Mouse (Mus musculus): Measurements from ENCODE around the gene Ankzf1.

The Ankzf1 gene

DNA sequence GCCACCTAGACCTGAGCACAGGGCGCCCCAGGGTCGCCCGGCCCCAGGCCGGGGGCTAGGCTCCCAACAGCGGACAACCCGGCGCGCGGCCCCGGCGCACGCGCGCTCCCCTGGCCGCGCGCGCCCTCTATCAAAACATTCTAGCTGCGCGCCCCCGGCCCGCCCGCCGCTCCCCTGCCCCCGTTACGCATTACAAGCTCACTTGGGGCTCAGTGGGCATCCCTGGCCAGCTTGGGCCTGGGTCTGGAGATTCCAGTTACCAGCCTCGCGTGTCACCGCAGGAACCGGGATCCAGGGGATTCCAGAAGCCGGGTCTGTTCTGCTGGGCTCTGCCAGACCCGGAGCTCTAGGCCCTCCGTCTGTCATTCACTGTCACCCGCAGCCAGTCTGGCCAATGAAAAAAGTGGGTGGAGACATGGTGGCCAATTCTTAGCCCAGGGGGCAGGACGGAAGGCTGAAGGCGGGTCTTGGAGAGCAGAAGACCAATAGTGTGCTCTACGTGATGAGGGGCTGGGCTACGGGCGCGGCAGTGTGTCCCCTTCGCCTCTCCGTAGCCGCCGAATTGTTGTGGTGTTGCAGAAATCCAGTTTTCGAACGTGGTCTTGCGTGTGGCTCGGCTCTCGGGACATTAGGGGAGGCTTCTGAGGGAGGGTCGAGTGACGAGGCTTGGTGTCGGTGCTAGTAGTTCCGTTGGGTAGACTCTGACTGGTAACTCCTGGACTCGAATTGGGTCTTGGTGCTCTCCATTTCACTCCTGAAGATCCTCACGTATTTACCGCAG, at the start of gene Ankzf1, which contains the start of gene Atg9a:
TSS of gene Ankzf1 (plus strand) at position 530 of the 781 bp plus-strand sequence.
TSS of gene Atg9a (minus strand) at position 575 of the 781 bp plus-strand sequence.
- DNase-seq (ENCODE audit: low spot score): peak; percentile 70

DNA sequence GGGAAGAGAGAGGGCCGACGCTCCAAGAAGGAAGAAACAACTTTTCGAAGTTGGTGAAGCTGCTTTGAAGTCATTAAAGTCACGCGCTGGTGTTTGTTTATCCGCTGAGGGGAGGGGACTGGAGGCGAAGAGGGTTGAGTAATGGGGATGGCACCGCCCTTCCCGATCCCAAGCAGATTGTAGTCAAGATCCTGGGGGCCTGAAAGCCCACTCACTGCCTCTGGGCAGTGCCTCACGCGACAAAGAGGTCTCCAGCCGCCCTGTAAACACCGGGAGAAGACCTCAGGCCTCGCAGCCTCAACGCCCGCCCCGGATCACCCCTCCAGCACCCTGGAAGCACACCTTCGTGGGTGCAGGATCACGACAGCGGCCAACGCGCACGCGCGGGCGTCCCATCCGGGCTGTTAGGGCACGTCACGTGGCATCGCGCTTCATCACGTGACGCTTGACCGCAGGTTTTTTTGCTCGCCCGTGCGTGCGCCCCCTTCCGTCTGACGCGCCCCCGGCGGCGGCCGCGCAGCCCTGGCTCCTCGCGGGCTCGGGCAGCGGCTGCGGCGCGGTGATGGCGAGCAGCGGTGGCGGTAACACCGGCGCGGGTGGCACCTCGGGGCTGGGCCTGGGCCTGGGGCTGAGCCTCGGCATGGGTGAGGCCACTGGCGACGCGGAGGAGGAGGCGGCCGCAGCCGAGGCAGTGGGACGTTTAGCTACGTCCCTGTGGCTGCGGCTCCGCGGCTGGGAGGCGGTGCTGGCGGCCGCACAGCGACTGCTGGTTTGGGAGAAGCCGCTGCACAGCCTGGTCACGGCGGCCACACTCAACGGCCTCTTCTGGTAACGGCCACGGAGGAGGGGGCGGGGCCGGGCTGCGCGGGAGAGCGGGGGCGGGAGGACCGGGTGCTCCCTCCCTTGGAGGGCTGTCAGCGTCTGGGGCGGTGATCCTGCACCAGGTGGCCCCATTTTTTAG, 49.4 kb upstream of the Ankzf1 start, which contains the start of the genes Cnppd1 and Retreg2:
TSS of gene Cnppd1 (minus strand) at position 411 of the 961 bp plus-strand sequence.
TSS of gene Retreg2 (plus strand) at position 478 of the 961 bp plus-strand sequence.
- DNase-seq (ENCODE audit: low spot score): peak; percentile 96

DNA sequence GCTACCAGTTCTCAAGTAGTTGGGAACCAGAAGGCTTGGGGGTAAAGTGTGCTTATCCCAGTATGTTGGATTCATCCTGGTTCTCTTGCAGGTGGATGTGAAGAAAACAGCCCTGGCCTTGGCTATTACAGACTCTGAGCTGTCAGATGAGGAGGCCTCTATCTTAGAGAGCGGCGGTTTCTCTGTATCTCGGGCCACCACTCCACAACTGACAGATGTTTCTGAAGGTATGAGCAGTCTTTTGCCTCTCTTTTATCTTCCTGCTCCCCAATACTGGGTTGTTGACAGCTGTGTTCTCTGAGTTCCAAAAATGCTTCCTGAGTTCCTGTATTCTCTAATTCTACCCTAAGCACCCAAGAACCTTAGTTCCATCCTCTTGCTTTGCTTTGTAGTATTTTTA, 46.4 kb upstream of the Ankzf1 start:
- DNase-seq (ENCODE audit: low spot score): no peak

DNA sequence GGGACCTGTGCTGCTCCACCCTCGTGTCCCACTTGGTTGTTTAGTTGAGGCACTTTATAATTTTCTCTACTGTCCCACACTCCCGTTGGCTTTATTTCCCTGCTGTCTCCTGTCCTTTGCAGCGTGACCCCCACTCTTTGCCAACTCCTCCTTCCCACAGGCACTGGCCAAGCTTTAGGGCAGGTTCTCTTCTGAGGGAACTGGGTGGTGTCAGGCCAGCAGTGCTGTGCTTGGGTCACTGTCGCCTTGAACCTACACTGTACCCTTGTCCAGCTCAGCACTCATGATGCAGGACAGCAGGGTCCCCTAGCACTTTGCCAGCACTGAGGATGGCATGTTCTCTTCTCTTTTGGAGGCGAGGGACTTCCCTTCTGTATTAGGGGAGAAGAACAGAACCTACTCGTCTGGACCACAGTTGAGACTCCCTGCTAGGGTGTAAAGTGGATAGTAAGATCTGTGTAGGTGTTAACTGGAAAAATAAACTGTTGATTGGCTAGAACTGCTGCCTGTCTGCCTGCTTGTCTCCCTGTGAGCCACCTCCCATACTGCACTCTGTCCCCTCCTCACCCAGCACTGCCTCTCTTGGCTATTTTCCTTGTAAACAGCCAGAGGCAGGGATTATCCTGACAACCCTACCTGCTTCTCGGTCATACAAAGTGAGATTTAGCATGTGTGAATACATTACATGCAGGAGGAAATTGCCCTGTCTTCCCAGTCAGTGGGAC, 44.4 kb upstream of the Ankzf1 start:
- no peak for DNase-seq (ENCODE audit: low spot score)

DNA sequence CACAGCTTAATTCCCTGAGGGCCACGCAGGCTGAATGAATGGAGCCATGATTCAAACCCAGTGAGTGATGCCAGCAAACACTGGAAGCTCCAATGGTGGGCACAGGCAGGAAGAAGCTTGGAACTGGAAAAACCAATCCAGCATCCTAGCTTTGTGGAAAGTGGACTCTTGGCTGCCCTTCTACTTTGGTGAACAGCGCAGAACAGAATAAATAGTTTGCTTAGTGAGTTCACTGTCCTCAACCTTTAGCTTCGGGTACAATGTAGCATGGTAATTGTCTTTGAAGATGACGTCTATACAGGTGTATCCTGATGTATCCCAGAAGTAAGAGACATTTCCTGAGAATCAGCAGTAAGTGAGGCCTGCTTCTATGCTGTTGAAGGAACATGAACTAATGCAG, 43.2 kb upstream of the Ankzf1 start:
- no peak for DNase-seq (ENCODE audit: low spot score)

DNA sequence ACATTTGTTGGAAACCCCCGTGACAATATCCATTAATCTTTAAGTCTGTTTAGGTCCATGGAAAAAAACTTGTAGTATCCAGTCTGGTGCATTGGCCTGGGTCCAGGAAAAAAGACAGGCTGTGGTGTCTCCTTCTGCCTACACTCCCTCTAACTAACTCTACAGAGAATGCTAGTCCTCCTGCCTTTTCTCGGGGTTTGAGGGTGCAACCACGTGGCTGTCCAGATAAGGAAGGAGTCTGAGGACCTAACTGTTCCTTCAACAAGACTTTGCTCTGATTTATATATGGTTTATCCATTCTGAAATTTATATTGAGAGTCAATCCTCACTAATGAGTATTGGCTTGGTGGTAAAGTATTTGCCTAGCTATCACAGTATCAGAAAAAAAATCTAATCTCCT, 36.1 kb upstream of the Ankzf1 start:
- no peak for DNase-seq (ENCODE audit: low spot score)

DNA sequence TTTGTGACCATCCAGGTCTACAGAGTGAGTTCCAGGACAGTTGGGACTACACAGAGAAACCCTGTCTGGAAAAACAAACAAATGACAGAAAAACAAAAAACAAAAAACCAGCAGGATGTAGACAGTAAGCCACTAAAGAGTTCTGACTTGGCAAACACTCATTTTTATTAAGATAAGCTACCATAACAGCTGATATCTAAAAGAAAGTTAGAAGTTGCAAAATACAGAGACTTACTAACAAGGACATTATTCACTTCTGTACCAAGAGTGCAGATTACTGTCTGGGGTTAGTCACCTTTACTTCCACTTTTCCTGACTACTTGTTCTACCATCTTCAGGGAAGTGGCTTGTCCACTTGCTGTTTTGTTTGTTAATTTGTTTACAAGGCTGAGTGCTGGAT, 33.0 kb upstream of the Ankzf1 start:
- DNase-seq (ENCODE audit: low spot score): no peak

DNA sequence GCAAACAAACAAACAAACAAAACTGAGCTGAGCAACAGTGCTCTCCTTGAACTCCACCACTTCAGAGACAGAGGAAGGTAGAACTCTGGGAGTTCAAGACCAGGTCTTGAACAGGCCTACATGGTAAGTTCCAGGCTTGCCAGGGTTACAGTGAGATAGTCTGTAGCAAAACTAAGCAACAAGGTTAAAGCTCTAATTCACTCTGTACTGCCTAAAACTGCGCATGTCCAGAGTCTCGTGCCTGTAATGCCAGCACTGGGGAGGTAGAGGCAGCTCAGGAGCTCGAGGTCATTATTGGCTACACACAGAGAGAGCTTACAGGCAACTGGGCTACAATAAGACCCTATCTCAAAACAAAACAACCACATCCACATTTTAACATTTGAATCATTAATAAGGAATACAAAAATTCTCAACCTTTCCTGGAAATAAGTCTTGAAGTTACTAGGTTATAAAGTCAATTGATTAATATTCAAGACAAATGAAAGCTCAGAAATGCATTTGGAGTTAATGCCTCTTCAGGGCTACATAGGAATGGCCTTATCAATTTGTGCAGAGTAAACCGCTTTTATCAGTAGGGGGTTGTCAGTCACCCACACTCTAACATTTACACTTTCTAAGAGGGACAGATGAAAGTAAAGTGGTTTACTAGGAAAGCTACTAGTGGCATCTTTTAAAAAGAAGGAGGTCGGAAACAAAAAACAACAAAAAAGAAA, 32.3 kb upstream of the Ankzf1 start:
- no peak for DNase-seq (ENCODE audit: low spot score)

DNA sequence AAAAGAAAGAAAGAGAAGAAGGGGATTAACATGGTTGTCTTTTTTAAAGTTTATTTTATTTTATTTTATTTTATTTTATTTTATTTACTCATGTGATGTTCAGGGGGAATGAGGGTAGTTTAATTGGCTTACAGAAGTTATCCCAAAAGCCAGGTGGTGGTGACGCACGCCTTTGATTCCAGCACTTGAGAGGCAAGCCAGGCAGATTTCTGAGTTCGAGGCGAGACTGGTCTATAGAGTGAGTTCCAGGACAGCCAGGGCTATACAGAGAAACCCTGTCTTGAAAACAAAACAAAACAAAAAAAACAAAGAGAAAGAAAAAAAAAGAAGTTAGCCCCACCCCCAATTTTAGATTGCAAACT, 31.7 kb upstream of the Ankzf1 start:
- DNase-seq (ENCODE audit: low spot score): no peak

DNA sequence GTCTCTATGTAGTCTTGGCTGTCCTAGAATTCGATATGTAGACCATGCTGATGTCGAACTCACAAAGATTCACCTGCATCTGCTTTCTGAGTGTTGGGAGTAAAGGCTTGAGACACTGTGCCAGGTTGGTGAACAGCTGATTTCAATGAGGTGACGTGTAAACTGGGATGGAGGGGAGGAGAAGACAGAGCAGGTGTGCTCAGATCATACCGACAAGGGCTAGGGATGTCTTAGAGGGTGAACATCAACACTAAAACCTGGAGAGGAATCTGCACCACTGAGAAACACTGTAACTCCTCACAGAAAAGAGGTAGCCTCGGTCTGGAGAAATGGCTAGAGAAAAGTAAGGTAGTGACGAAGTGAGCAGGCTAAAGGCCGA, 23.9 kb upstream of the Ankzf1 start:
- no peak for DNase-seq (ENCODE audit: low spot score)

DNA sequence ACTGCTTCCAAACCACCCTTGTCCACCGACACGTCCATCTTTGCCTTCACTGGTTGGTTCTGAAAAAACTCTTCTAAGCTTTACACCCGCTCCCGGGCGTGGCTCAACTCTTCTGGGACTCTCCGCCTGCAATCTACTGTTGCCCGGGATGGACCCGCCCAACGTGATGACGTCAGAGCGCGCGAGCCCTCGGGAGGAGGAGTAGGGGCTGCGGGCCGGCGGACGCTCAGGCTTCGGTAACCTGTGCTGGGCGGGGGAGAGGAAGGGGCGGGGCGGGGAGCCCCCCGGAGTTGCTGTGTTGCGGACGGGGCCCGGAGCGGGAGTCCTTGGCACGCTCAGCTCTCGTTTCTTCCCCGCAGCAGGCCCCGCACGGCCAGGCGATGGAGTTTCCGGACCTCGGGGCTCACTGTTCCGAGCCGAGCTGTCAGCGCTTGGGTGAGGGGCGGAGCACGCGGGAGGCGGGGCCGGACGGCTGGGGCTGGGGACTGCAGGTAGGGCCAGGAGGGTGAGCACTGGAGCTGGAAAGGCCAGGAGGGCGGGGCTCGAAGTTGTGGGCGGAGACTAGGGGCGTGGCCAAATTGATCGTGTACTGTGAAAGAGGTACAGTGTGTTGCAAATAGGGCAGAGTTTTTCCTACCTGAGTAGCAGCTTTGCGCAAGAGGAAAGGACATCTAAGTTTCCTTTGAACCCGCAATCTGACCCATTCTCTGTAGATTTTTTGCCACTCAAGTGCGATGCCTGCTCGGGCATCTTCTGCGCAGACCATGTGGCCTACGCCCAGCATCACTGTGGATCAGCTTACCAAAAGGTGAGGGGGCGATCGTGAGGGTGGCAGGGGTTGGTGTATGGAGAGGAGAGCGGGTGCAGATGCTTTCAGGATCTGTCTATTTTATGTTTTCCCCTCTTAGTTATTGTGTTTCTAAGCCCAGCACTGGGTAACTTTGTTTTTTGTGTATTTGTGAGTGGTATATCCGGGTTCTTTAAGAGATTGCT, 23.2 kb upstream of the Ankzf1 start, which contains the start of gene Zfand2b:
TSS of gene Zfand2b (plus strand) at position 175 of the 993 bp plus-strand sequence.
- DNase-seq (ENCODE audit: low spot score): peak; percentile 86

DNA sequence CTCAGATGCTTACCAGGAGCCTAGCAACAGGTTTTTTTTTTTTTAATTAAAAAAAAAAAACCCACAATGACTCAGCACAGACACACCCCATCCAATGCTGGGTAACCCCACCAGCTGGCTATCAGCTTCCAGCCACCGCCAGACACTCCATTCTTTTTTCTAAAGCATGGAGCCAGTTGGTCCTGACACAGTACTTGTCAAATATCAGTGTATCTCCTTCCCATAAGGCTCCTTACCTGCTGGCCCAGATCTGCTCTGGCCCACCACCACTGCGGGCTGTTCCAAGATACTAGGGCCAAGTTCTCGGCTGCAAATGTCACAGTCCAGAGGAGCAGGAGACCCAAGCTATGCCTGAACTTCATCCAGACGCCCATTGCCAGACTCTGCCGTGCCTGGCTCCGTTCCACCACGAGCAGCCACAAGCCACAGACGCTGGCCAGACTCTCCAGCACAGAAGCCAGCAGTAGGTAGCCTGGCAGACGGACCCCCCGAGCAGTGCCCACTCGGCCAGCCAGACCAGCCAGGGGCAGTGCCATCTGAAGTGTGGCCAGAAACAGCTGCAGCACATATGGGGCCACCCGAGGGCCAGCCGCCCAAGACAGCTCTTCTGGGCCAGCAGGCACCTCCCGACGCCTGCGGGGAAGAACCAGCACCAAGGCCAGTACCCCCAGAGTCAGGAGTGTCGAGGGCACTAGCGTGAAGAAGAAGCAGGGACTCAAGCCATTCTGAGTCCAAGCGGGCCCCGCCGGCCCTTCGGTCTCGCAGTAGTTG, 12.4 kb upstream of the Ankzf1 start:
- DNase-seq (ENCODE audit: low spot score): no peak

DNA sequence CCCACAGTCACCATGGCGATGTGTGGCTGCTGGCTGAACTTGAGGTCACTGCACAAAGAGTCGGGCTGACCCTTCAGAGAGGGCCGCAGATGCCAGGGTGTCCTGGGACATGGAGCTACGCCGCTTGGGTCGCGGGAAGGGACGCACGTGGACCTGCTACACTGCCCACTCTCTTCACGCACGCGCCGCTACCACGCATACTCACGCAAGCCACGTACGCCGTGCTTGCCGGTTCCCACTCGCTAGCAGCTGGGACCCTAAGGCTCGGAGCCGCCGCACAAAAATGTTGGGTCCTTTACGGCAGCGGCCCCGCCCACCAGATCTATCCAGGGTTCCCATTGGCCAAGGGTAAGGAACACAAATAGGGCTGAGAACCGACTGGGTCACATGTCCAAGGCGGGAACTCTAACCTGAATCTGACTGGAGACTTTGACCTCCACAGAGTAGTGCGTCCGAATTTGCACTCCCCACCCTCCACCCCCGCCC, 11.8 kb upstream of the Ankzf1 start, which contains the start of gene Abcb6:
TSS of gene Abcb6 (minus strand) at position 288 of the 486 bp plus-strand sequence.
- DNase-seq (ENCODE audit: low spot score): peak; percentile 55

DNA sequence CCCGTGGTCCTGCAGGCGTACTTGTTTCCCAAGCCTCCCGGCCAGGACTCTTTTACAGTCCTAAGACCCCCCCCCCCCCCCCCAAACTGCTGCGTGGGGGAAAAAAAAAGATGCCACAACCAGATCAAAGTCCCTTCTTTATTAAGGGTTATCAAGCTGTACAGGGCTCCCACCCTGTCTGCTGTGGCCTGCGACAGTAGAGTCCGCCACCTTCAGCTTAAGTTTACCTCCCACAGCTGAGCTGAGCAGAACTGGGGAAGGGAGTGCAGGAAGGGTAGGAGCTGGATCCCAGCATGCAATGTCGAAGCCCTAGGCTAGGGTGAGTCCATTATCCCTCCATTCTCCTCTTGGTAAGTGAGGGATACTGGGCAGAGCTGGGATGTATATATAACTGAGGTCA, 11.2 kb upstream of the Ankzf1 start:
- no peak for DNase-seq (ENCODE audit: low spot score)

DNA sequence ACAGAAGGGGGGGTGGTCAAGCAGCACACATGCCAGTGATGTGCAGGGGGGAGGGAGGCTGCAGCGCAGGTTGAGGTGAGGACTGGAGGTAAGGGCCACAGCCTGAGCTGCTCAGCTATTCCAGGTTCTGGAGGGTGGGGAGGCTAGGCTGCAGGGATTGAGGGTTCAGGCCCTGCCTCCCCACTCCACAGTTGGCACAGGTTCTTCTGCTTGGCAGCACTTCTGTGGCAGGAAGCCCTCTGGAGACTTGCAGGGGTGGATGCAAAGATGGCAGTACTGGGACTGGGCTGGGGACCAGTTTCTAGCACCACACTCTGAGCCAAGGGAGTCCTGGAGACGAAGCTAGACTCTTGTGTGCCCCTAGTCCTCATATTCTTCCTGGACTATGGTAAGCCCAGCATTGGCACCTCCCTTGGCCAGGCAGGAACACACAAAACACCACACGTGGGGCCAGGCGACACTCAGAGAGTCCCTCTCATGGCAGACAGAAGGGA, 10.5 kb upstream of the Ankzf1 start:
- DNase-seq (ENCODE audit: low spot score): no peak

DNA sequence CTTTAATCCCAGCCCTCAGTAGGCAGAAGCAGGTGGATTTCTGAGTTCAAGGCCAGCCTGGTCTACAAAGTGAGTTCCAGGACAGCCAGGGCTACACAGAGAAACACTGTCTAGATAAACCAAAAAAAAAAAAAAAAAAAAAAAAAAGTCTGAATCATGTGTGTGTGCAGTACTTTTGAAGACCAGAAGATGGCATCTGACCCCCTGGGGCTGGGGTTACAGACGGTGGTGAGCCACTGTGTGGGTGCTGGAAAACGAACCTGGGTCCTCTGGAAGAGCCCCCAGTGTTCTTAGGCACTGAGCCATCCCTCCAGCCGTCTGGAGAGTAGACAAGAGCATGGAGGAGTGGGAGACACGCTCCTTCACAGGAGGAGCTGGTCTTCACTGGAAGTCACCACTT, 9.8 kb upstream of the Ankzf1 start:
- DNase-seq (ENCODE audit: low spot score): no peak

DNA sequence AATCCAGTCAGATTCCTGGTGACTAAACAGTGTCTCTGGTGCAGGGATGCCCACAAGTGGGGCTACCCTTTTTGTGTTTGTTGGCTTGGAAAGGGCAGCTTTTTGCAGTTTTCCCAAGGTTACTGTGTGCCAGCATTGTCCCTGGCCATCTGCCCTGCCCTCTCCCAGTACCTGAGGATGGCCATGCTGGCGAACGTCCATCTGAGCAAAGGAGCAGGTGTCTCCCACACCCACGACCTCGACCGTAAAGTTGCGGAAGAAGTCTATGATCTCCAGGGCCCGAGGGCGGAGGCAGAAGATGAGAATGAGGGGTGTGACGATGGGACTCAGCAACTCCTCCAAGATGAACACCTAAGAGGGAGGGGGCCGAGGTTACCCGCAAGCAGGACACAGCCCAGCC, 6.5 kb upstream of the Ankzf1 start:
- no peak for DNase-seq (ENCODE audit: low spot score)

DNA sequence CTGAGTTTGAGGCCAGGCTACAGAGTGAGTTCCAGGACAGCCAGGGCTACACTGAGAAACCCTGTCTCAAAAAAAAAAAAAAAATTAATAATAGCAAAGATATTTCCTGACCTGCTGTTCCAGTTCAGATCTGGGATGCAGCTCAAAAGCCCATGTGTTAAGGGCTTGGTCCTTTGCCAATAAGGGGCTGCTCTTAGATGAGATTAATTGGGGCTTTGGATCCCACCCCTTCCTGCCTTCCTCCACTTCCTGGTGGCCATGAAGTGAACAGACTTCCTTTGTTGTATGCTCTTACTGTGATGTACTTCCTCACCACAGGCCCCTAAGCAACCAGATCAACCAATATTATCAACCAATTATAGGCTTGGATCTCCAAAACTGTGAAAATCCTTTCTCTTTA, 4.8 kb upstream of the Ankzf1 start:
- no peak for DNase-seq (ENCODE audit: low spot score)

DNA sequence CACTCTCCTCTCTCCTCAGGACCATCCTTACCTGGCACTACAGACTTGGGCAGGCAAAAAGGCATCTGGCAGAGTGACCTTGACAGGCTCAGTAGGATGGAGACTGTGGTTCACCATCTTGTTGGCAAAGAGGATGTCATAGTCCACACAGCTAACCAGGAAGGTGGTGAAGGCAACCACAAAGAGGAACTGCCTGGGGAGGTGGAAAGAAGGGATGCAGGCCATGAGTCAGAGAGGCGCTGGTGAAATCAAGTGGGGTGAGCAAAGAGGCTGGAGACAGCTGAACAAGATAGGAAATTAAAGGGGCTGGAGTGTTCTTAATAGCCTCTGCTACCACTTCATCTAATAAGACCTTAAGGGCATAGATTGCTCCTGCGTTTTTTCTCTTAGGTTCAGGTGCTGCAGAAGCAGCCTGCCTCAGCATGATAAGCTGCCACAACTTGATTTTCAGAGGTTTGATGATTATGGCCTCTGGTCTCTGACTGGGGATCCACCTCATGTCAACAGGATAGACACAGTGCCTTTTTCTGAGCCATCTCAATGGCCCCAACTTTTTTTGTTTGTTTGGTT, 4.0 kb upstream of the Ankzf1 start:
- DNase-seq (ENCODE audit: low spot score): no peak

All from ovary, postnatal 10 days (tissue).